Mouse (Mus musculus) ES-Bruce4 (cell line): ENCODE data around the gene Cd300ld3.

ENCODE experiments used
- CTCF ChIP-seq: IDR thresholded peaks from one replicate; pipeline ENCODE4 v1.8.1; 2011; ENCODE audit warnings: low read depth, low read length
- EP300 ChIP-seq: IDR thresholded peaks from 2 replicates; pipeline ENCODE4 v1.6.1; 2011; ENCODE audit warnings: low read depth, low read length; ENCODE audit not compliant: insufficient read depth
- POLR2A ChIP-seq: IDR thresholded peaks from one replicate; pipeline ENCODE4 v1.8.1; 2011; ENCODE audit warnings: low read length; ENCODE audit not compliant: insufficient read depth

DNA sequence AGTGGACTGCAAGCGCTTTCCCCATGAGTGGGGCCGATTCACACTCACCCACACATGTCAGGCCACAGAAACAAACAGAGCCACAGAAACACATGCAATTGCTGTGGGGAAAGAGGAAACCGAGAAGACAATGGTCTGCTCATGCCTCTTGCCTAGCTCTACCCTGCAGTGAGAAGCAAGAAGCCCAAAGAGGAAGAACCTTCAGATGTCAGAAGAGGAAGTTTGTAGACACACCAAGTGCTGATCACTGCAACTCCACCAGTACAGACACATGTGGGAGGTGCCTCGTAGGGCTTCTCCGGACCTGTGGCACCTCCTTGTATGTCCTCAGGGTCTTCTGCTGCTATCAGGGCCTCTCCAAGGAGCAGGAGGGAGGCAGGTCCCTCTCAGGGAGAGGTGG, 44.1 kb downstream of the Cd300ld3 start:
- TF ChIP-seq CTCF, result no peak
- TF ChIP-seq POLR2A, result no peak
- no peak for TF ChIP-seq EP300
